In genomic region chr5:76657245-76658083, GRCm38 (mm10) we compare ENCODE assay signal across 8 mouse cellular contexts. TPM values are rescaled to one million over a fixed set of nuclear protein-coding genes. Genes with fewer than 3 reads are reported as not detected.
DNase-seq lines count a peak whose midpoint lies in the region; ATAC-seq and TF ChIP-seq lines count a peak whose summit lies in the region.

No protein-coding gene starts in this region.

- no peaks in the 10 kb centered on the region for H3K36me3 ChIP-seq in lung, postnatal 0 days (ENCODE audit: insufficient read depth, low read length)

- peak; percentile 45 for TF ChIP-seq CTCF in lung, postnatal 0 days (IDR thresholded peaks at IDR 0.05)

- H3K9me3 ChIP-seq in lung, postnatal 0 days (ENCODE audit: low read length), result no peaks in the 10 kb centered on the region

- ATAC-seq in erythroid progenitor cell, adult 5-6 weeks (replicated peaks; ENCODE audit: low FRiP score, poor library complexity, severe bottlenecking), result peak; percentile 65
- peak; percentile 95 for ATAC-seq in lung, postnatal 0 days
- no peak for ATAC-seq in inflammation-experienced regulatory T-cells, adult 6 months

- intact Hi-C loops in heart, postnatal 14 days (cut with DNase I), result loop anchor here (5.0 kb wide), 1 partner anchor 185 kb away; no protein-coding TSS in a partner anchor

- no peaks in the 10 kb centered on the region for H3K4me1 ChIP-seq in lung, postnatal 0 days (ENCODE audit: insufficient read depth, low read depth, low read length)

- peak overlapping the region; percentile 100 for H3K4me2 ChIP-seq in lung, postnatal 0 days (replicated peaks; ENCODE audit: low read depth, low read length)

- H3K27ac ChIP-seq in lung, postnatal 0 days (ENCODE audit: low read length), result no peak overlapping the region

- no peak for TF ChIP-seq EP300 in lung, postnatal 0 days (IDR thresholded peaks at IDR 0.05)

- H3K9ac ChIP-seq in lung, postnatal 0 days (replicated peaks; ENCODE audit: low read depth), result peak overlapping the region; percentile 41; the same call in 1 of the 2 replicates

- peak; percentile 66 for DNase-seq in R1 (ENCODE audit: low read depth, low spot score)
- DNase-seq in c-Kit-positive CD71-positive TER-119-negative erythroid progenitor cells, embryonic 14.5 days (ENCODE audit: low read depth), result peak; percentile 37
- DNase-seq in heart, postnatal 14 days, result peak; percentile 65 to 66
- DNase-seq in layer of hippocampus, postnatal 25 days (ENCODE audit: extremely low spot score in 1 of 2, low spot score in 1 of 2), result peak; percentile 61 to 63
- peak; percentile 51 for DNase-seq in lung, postnatal 0 days (ENCODE audit: low spot score)
- peak; percentile 13 for DNase-seq in retina, adult 2 months (ENCODE audit: low read depth, low spot score)

- peak overlapping the region; percentile 67 for H3K4me3 ChIP-seq in lung, postnatal 0 days (ENCODE audit: low read depth, low read length)

- 1% methylated on average over 60 of the region's 80 CpGs for WGBS in lung, postnatal 0 days

- 0 out of 2 replicates have a peak, but pooled peaks cover 4% of the 10 kb centered on the region for H3K27me3 ChIP-seq in lung, postnatal 0 days (replicated peaks; ENCODE audit: insufficient read depth, low read length)

RNA-seq across cellular contexts. Expression of gene C530008M17Rik, which starts 1.2 kb away (rescaled TPM):
- 90.1 and 95.5 TPM in 2 replicates for total RNA-seq in erythroid progenitor cell, adult 5-6 weeks (2015; ENCODE audit: low replicate concordance)
- 69.6 and 91.1 TPM in 2 replicates for total RNA-seq in erythroid progenitor cell, adult 5-6 weeks (2017; ENCODE audit: low replicate concordance)
- 1 to 10 TPM; 2.1 to 2.2 TPM for total RNA-seq in heart, postnatal 14 days (2021)
- 10 to 100 TPM; 86.4 to 94.5 TPM for total RNA-seq in layer of hippocampus, postnatal 25 days (2021)
- polyA plus RNA-seq in lung, postnatal 0 days (2015; fragmentation: Nextera tagmentation; extraction: Ambion mirVana), result 3.8 and 4.4 TPM in 2 replicates
- polyA plus RNA-seq in inflammation-experienced regulatory T-cells, adult 6 months (2017; shearing (Covaris generic)), result 1 to 10 TPM in 1 of 3 experiments, under 1 TPM in 2; 0.34 to 1.8 (median 0.58) TPM

Comparison
In these comparisons a context has a peak if more than half of its experiments do, and no peak if none do; other contexts are left out.
1. DNase-seq: peak in every context shown above with its lines; median percentile 66 in R1; 66 in heart, postnatal 14 days; 62 in layer of hippocampus, postnatal 25 days; 51 in lung, postnatal 0 days; 37 in c-Kit-positive CD71-positive TER-119-negative erythroid progenitor cells, embryonic 14.5 days; 13 in retina, adult 2 months.
2. RNA of gene C530008M17Rik, which starts 1.2 kb away (total RNA-seq): 86.4 to 94.5 TPM in layer of hippocampus, postnatal 25 days and 69.6 to 95.5 TPM in erythroid progenitor cell, adult 5-6 weeks; 2.1 to 2.2 TPM in heart, postnatal 14 days; every median in the first group is over 10 times any median in the second.